Mouse (Mus musculus) urinary bladder, postnatal 14 days (tissue): Measurements from ENCODE around the gene Cobll1.

Experiments
- DNase-seq: peaks from one replicate; pipeline ENCODE4 v3.0.0; 2021; ENCODE audit warnings: low spot score

Gene Cobll1

GRCm38 (mm10) chr2:65147431-65147830 lies 91.8 kb downstream of the Cobll1 start:
- DNase-seq, result no peak

GRCm38 (mm10) chr2:65145421-65146117 lies 93.6 kb downstream of the Cobll1 start:
- peak; percentile 24 for DNase-seq

GRCm38 (mm10) chr2:65141093-65141661 lies 98.0 kb downstream of the Cobll1 start:
- DNase-seq, result no peak

GRCm38 (mm10) chr2:65140330-65140922 lies 98.8 kb downstream of the Cobll1 start:
- DNase-seq, result no peak

GRCm38 (mm10) chr2:65139606-65140329 lies 99.4 kb downstream of the Cobll1 start:
- no peak for DNase-seq

GRCm38 (mm10) chr2:65138992-65139391 lies 100.2 kb downstream of the Cobll1 start:
- no peak for DNase-seq

- no peak for DNase-seq
Observed at GRCm38 (mm10) chr2:65126141-65126783, 112.9 kb downstream of the Cobll1 start.

GRCm38 (mm10) chr2:65123702-65124101 lies 115.5 kb downstream of the Cobll1 start:
- DNase-seq, result no peak

GRCm38 (mm10) chr2:65121435-65121834 lies 117.8 kb downstream of the Cobll1 start:
- DNase-seq, result peak; percentile 59

GRCm38 (mm10) chr2:65121012-65121411 lies 118.2 kb downstream of the Cobll1 start:
- no peak for DNase-seq

GRCm38 (mm10) chr2:65120112-65120511 lies 119.1 kb downstream of the Cobll1 start:
- DNase-seq, result no peak

- no peak for DNase-seq
Observed at GRCm38 (mm10) chr2:65119667-65120066, 119.5 kb downstream of the Cobll1 start.

GRCm38 (mm10) chr2:65119076-65119475 lies 120.1 kb downstream of the Cobll1 start:
- no peak for DNase-seq

GRCm38 (mm10) chr2:65117859-65118258 lies 121.3 kb downstream of the Cobll1 start:
- DNase-seq, result no peak

- no peak for DNase-seq
Observed at GRCm38 (mm10) chr2:65116428-65117125, 122.6 kb downstream of the Cobll1 start.

- no peak for DNase-seq
Observed at GRCm38 (mm10) chr2:65113191-65113590, 126.0 kb downstream of the Cobll1 start.

GRCm38 (mm10) chr2:65104569-65104968 lies 134.6 kb downstream of the Cobll1 start:
- DNase-seq, result no peak

GRCm38 (mm10) chr2:65103801-65104200 lies 135.4 kb downstream of the Cobll1 start:
- no peak for DNase-seq

- no peak for DNase-seq
Observed at GRCm38 (mm10) chr2:65101388-65101787, 137.8 kb downstream of the Cobll1 start.

- no peak for DNase-seq
Observed at GRCm38 (mm10) chr2:65100001-65100400, 139.2 kb downstream of the Cobll1 start.

GRCm38 (mm10) chr2:65095571-65095970 lies 143.6 kb downstream of the Cobll1 start:
- DNase-seq, result no peak

GRCm38 (mm10) chr2:65093990-65094389 lies 145.2 kb downstream of the Cobll1 start:
- DNase-seq, result no peak
